Mouse (Mus musculus) c-Kit-positive CD71-positive TER-119-negative erythroid progenitor cells, embryonic 14.5 days (primary cell): ENCODE measurements around the gene Celf6.
A peak's percentile ranks its signal among the peaks of the same experiment; 100 is the strongest.

Experiments used
- DNase-seq: peaks from one replicate; pipeline ENCODE4 v3.0.0-alpha.2; 2013; ENCODE audit warnings: low read depth

The Celf6 gene

DNA sequence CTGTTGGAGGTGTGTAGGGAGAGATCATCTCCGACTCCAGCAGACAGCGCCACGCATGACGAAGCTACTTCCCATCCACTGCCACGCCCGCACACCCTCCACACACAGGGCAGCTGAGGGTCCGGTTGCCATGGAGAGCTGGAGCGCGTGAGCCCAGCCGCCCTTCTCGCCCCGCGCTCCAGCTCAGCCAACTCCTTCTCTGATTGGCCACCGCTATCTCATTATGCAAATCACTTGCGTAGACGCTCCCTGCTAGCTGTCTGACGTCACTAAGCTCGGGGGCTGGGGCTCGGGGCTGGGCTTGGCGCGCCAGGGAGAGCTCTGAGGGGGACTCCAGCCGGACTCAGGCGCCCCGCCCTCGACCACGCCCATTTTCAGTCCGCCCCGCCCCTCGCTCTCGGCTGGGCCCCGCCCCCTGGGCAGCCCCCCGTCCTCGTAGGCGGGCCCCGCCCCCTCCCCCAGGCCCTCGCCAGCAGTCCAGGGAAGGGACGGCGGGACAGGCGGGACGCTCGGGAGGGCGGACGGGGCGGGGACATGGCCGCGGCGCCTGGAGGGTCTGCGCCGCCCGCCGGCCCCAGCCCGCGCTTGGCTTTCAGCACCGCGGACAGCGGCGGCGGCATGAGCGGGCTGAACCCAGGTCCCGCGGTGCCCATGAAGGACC is at the start of gene Celf6:
Gene Celf6, plus strand, starts transcription at position 74 of the 661 bp plus-strand sequence.
- peak; percentile 91 for DNase-seq

DNA sequence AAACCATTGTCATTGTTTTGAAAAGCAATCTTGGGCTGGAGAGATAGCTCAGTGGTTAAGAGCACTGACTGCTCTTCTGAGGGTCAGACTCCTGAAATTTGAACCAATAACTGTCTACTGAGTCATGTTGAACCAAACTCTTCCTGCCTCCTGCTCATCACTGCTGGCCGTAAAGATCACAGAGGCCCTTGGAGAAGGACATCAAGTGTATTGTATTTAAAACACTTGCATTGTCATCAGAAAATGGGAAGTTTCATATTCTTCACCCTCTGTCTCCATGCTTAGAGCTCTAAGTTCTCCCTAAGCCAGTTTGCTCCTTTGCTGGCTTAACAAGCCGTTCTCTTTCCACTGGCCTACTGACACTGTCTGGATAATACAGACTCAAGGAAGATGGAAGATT is 49.4 kb upstream of the Celf6 start:
- DNase-seq, result no peak

DNA sequence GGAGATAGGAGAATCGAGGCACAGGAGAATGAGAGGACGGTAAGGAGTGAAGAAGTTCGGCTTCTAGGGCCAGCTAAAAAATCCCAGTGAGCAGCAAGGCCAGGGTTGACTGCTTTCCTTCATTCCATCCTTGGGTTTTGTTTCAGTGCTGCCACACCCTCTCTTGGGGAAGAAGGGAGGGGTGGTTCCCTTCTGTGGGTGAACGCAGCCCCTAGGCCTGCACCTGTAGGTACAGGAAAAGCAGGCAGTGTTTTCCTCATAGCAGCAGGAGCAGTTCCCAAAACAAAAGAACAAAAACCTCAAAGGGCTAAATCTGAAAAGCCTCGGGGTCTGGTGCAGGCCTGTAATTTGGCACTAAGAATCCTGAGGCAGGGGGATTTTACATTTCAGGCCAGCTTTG is 46.1 kb upstream of the Celf6 start:
- no peak for DNase-seq

DNA sequence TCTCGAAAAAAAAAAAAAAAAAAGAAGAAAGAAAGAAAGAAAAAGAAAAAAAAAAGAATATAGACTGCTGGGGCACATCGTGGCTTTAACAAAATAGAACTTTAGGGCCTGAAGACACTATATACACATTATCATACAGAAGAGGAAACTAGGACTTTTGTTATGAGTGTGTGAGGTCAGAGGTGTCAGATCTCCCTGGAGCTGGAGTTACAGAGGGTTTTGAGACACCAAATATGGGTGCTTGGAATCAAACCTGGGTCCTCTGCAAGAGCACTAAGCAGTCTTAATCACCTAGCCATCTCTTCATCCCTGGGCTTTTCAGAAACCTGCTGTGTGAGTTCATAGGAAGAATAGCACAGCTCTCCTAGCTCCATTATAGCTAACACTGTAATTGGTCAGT is 44.3 kb upstream of the Celf6 start:
- DNase-seq, result no peak

DNA sequence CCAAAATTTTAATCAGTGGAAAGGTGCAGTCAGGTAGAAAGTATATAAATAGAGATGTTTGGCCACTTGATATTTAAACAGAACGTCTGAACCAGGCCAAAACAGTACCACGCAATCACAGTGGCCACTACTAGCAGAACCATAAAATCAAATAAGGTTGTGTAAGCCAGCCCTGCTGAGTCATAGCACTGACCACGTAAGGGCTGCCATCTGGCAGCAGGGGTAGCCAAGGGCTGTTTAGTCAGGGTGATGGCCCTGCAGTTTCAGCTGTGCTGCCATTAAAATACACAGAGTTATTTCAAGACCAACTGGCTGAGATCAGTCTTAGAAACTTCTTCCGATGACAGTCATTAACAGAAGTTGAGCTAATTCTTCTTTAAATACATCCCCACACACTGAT is 43.8 kb upstream of the Celf6 start:
- no peak for DNase-seq

DNA sequence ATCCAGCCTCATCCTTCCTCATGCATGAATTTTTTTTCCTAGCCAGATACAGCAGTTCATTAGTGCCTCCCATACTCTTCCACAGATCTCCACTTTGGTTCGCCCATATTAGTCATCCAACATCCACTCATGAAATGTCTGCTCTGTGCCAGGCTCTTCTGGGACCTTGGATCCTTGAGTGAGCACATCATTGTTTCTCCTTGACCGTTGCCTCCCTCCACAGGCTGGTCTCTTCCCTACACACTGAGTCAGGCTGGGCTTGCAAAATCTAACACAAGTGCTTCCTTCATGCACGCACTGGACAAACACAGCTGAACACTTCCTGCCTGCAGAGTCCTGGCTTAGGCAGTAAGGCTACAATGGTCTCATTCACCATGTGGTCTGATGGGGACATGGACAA is 40.1 kb upstream of the Celf6 start:
- no peak for DNase-seq

DNA sequence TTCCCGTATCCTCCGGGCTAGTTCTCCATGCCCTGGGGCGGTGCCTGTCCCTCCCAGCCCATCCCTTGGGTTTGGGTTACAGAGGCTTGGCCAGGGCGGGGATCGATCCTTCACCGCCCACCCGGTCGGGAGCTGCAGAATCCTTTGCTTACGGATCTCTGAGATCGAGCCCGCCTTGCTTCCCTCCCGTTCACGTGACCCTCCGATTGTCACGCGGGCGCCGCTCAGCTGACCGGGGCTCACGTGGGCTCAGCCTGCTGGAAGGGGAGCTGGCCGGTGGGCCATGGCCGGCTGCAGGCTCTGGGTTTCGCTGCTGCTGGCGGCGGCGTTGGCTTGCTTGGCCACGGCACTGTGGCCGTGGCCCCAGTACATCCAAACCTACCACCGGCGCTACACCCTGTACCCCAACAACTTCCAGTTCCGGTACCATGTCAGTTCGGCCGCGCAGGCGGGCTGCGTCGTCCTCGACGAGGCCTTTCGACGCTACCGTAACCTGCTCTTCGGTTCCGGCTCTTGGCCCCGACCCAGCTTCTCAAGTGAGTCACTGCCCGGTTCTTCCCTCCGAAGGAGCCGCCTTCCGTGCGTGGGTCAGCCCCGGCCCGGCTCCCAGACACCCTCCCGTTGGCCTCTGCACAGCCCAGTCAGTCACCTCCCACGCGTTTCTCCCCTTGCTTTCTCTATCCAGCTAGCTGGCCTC is 38.1 kb upstream of the Celf6 start, which contains the start of the genes Hexa and Tmem202:
Gene Hexa, plus strand, starts transcription at position 100 of the 697 bp plus-strand sequence.
Gene Tmem202, minus strand, starts transcription at position 407 of the 697 bp plus-strand sequence.
- peak; percentile 56 for DNase-seq

DNA sequence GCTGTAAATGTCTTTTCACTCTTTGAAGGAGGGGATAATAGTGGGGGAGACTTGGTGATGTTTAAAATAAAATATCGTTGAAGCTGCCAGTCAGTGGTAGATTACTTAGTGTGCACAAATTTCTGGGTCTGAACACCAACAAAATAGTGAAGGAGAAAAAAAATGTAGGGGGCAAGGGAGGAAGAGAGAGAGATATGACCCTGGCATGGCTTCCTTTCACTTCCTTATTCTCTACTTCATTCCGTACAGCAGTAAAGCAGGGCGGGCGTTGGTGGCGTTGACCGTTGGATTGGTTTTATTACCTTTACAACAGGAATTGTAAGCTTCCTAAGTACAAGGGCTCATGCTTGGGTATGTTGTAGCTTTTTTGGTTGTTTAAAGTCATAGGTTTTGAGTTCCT is 36.1 kb upstream of the Celf6 start:
- DNase-seq, result no peak

DNA sequence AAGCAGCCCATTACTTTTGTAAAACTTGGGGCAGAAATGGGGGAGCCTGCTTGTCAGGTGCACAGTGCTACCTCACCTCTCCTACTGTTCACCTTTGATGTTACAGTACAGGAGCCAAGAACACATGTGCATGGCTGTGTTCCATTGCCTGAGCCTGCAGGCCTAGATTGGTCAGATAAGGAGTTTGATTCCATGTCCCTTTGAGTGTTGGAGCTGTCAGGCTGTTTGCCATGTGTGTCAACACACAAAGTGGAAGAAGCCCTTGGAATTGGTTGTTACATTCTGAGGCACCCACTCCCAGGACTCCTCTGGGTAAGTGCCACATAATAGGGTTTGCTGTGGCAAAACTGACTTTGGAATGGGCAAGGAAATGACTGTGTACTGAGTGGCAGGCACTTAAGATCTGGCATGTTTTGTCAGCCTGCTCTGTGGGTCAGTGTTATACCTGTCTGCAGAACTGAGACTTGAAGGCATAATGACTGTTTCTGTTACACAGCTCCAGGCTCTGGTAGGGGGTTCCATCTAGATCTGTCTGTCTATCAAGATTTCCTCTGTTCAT is 34.9 kb upstream of the Celf6 start:
- no peak for DNase-seq

DNA sequence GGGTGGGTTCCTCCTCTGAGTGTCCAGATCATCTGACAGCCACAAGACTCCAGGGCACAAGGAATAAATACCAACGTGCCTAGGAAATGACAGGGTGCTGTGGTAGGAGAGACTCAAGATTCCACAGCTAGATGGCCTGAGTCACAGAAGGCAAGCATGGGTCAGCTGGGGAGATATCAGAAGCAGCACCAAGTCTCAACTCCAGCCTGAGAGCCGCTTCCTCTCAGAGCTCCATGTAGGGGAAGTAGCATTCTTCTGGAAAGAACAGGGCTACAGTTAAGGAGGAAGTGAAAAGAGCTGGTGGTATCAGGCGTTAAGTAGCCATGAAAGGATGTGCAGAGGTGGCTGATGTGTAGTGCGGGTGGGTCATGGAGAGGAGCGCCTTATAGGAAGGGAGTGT is 33.0 kb upstream of the Celf6 start:
- no peak for DNase-seq

DNA sequence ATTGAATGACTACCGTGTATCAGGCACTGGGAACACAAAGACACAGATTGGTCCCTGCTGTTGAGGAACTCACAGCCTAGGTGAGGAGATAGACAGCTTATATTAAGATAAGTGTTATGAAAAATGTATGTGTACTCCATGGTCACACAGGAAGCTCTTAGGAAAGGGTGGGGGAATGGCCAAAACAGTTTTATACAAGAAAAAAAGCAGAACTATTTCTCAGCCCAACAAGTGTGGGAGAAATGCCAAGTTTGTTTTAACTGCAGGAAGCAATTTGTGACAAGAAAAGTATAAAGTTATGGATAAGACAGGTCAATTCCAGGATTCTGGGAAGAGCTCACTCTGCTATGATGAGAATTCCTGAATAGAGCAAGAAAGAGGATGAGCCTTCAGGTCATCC is 29.8 kb upstream of the Celf6 start:
- no peak for DNase-seq

DNA sequence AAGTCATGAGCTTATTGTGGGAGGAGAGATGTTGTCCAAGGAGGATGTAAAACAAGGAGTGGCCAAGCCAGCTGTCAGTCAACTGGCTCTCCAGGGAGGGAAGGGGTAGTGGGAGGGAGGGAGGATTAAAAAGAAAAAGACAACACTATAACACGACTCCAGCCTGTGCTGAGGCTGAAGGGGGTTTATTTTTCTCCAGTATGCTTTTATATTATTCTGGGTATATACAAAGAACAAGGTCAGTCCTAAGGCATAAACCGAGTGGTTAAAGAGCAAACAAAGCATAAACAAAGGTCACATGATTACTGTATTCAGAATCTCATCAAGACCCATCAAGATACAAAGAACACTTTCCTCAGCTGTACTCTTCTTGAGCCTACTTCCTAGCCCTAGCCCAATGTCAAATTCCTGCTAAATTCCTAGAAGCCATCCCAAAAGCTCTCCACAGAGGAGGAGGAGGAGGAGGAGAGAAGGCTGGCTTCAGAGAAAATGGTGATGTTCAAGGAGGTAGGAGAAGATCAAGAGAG is 28.7 kb upstream of the Celf6 start:
- DNase-seq, result no peak

DNA sequence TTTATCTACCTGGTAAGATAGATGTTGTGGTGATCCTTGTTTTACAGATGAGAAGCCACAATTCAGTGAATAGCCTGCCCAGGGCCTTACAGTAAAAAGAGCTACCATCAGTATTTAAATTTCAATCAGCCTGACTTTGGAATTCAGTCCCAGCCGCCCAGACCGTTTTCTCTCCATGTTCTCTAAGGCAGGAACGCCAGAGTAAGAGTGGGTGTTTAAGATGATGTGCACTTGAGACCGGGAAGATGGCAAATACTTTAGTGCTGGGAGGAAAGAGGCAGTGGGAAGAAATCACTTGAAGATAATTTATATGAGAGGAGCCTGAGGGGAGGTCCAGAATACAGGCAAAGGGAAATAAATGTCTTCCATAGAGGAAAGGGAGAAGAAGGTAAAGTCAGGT is 27.6 kb upstream of the Celf6 start:
- DNase-seq, result no peak

DNA sequence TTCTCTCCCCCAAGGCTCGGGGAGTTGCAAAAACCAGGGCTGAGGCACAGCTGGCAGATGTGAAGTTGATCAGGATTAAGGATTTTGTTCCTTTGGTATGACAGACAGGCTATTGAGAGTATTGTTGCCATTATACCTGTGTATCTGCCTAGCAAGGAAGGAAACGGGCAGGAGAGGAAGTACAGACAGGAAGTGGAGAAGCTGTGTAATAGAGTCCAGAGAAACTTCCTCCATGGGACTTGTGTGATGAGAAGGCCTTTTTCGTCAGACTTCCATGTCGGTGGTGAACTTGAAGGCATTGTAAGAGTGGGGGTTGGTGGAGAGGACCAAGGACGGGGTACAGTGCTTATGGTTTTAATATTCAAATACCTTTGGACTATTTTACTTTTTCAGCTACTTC is 26.7 kb upstream of the Celf6 start:
- no peak for DNase-seq

DNA sequence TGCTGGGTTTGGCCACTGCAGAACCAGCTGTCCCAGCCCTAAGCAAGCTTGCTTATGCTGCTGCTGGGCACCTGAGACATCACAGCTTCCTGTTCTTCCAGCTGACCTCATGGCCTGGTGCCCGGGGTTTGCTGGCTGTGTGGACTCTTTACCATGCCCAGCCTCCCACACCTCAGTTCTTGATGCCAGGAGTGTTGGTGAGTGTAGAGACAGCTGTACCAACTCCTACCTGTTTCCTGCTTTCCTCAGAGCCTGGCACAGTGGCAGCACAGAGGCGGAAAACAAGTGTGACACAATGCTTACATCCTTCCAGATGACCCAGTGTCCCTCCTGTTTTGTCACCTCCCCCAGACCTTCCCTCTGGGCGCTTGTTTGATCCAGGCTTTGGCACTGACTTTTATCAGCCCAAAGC is 26.1 kb upstream of the Celf6 start:
- no peak for DNase-seq

DNA sequence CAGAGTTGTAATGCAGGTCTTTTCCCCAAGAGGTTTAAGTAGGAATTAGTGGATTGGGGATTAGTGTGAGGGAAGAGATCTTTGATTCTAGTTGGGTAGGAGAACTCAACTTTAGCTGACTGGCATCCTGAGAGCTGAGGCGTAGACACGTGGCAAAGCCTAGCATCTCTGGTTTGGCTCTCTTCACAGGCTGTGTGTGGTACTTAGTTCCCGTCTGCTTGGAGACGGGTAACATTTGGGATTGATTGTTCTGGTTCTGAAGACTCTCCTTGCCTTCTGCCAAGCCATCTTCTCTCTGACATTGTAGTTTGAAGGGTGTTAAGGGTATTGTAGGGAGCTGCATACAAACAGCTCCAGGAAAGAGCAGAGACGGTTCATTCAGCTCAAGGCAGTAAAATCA is 25.1 kb upstream of the Celf6 start:
- no peak for DNase-seq

DNA sequence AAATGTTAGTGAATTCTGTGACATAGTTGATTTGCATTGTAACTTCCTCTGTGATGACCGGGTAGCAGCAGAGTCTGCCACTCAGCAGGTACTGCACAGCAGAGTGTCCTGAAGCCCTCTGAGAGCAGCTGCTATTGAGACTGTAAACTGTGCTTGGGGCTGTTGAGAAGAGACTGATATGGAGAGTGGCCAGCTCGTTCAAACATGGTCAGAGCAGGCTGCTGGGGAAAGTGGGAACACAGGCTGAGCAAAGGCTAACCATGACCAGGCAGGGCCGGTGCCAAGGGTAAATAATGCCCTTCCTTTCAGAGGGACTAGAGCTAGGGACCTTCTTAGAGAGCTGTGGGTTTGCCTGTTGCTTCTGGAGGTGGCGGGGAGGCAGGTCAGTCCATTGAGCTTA is 24.0 kb upstream of the Celf6 start:
- no peak for DNase-seq

DNA sequence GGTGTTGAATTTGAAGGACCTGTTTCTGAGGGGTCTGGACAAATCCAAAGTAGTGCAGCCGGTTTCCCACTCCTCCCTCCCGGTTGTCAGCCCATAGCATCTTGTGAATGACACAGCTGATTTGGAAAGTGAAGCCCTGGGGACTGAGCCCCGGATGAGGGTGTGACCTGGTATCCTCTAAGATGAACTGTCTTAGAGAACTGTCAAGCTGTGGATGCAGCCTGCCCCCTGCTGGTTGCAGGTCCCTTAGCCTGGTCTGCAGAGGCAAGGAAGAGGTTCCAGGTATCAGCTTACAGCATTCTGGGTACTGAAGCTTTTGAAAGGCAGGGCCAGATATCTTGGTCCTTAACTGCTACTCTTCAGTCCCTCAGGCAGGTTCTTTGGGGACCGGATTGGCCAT is 12.1 kb upstream of the Celf6 start:
- DNase-seq, result peak; percentile 81

DNA sequence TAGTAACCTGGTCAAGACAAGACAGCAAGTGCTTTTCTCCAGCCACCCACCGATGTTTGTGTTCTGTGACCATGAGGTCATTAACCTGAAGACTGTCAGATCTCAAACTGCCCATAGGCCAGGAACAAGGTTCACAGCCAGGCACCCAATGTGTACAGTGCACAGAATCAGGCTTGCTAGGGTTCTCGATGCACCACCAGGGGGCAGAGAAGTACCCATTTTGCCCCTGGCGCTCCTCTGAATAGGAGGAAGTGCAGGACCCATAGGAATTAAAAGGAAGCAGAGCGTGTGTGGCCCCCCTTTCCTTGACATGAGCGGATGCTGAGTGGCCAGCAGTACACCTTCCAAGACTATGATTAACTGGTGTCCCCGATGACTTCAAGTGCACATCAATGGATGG is 10.6 kb upstream of the Celf6 start:
- DNase-seq, result peak; percentile 50

DNA sequence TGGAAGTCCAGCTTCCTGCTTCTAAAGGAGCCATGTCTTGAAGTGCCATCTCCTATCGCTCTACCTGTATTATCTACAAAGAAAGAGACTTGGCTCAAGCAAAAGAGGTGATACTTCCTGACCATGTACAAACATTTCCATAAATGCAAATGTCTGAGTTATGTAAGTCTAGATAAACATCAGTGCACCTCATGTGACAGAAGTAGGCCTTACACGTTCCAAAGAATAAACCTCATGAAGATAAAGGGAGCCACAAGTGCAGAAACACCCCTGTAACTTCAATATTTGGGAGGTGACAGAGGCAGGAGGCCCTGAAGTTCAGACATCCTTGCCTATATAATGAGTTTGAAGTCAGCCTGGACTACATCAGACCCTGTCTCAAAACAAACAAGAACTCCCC is 5.9 kb upstream of the Celf6 start:
- DNase-seq, result no peak

DNA sequence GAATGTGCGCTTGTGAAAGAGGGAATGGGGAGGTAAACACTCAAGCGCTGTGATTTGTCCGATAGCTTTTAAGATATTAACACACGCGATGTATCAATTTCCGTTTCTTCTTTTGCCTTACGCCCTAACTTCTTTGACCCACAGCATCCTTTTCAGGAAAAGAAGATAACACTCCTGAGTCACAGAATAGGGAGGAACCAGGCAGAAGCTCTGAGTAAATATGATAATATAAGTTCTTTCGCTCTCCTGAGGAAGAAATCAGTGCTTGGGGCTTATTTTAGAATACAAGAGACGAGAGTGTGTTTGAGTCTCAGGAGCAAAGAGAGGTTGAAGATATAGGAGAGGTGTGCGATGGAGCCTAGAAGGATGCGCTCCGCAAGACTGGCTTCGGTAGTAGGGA is 316 bp upstream of the Celf6 start:
- no peak for DNase-seq

DNA sequence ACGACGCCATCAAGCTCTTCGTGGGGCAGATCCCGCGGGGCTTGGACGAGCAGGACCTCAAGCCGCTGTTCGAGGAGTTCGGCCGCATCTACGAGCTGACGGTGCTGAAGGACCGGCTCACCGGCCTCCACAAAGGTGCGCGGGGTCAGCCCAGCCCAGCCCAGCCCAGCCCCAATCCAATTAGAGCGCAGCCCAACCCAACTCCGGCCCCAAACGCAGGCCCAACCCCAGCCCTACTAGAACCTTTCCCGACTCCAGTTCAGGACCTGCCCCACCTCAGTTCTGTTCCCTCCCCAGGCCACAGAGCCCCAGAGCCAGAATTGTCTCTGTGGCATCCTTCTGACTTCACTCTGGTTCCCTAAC is 769 bp downstream of the Celf6 start:
- DNase-seq, result no peak

DNA sequence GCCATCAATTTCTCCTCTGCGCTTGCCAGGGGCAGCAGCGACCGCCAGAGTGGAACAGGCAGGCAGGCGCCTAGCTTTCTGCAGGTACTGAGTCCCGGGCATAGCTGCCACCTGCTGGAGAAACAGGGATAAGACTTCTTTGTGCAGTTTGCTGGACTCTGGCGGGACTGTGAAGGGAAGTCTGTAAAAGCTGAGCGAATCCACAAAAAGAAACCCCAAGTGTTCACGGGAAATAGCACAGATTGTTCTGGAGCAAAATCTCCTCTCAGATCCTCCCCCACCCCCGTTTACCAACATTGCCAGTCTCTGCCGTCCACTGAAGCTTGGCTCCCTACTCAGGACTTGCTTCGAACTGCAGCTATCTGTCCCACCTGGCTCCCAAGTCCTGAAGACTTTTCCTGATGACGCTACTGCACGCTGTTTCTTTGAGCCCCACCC is 7.2 kb downstream of the Celf6 start:
- DNase-seq, result peak; percentile 19
